Mouse (Mus musculus): ENCODE results near the gene Tenm2. TPM values are rescaled to one million over a fixed set of nuclear protein-coding genes. Genes with fewer than 3 reads are reported as not detected.

Gene Tenm2
- polyA plus RNA-seq, 1 experiment from 2014 or later: 0.03 TPM

GRCm38 (mm10) chr11:36527509-36527908 lies 708.3 kb downstream of the Tenm2 start:
- ATAC-seq (ENCODE audit: insufficient read depth): no peak
- Histone ChIP-seq H3K27me3 (no peaks in the 10 kb centered on the region), H3K4me2 (no peak overlapping the region), H3K27ac (replicated peaks) (no peak overlapping the region), H3K36me3 (replicated peaks) (no peaks in the 10 kb centered on the region), H3K4me1 (replicated peaks) (no peaks in the 10 kb centered on the region), H3K9ac (no peak overlapping the region), H3K9me3 (replicated peaks) (no peaks in the 10 kb centered on the region), H3K4me3 (replicated peaks) (no peak overlapping the region)
- 45% methylated on average over 4 of the region's 4 CpGs for WGBS (ENCODE audit: insufficient replicate concordance)

- Histone ChIP-seq H3K4me2 (no peak overlapping the region), H3K27ac (replicated peaks) (no peak overlapping the region), H3K9me3 (replicated peaks) (no peaks in the 10 kb centered on the region), H3K4me3 (replicated peaks) (no peak overlapping the region), H3K27me3 (no peaks in the 10 kb centered on the region), H3K9ac (no peak overlapping the region), H3K4me1 (replicated peaks) (no peaks in the 10 kb centered on the region), H3K36me3 (replicated peaks) (no peaks in the 10 kb centered on the region)
- ATAC-seq (ENCODE audit: insufficient read depth): no peak
- 10% methylated on average over 8 of the region's 8 CpGs for WGBS (ENCODE audit: insufficient replicate concordance)
Observed at GRCm38 (mm10) chr11:36526381-36526780, 709.4 kb downstream of the Tenm2 start.

- Histone ChIP-seq H3K4me3 (replicated peaks) (no peak overlapping the region), H3K27me3 (no peaks in the 10 kb centered on the region), H3K36me3 (replicated peaks) (no peaks in the 10 kb centered on the region), H3K4me2 (no peak overlapping the region), H3K27ac (replicated peaks) (no peak overlapping the region), H3K9ac (no peak overlapping the region), H3K9me3 (replicated peaks) (no peaks in the 10 kb centered on the region), H3K4me1 (replicated peaks) (no peaks in the 10 kb centered on the region)
- ATAC-seq (ENCODE audit: insufficient read depth): no peak
- 39% methylated on average over 7 of the region's 7 CpGs for WGBS (ENCODE audit: insufficient replicate concordance)
Observed at GRCm38 (mm10) chr11:36512468-36512867, 723.3 kb downstream of the Tenm2 start.

GRCm38 (mm10) chr11:36508312-36508711 lies 727.5 kb downstream of the Tenm2 start:
- Histone ChIP-seq H3K9ac (no peak overlapping the region), H3K36me3 (replicated peaks) (no peaks in the 10 kb centered on the region), H3K27me3 (no peaks in the 10 kb centered on the region), H3K4me3 (replicated peaks) (no peak overlapping the region), H3K4me2 (no peak overlapping the region), H3K27ac (replicated peaks) (no peak overlapping the region), H3K4me1 (replicated peaks) (no peaks in the 10 kb centered on the region), H3K9me3 (replicated peaks) (no peaks in the 10 kb centered on the region)
- WGBS (ENCODE audit: insufficient replicate concordance): 56% methylated on average over 7 of the region's 7 CpGs
- no peak for ATAC-seq (ENCODE audit: insufficient read depth)

- Histone ChIP-seq H3K4me2 (no peak overlapping the region), H3K9ac (no peak overlapping the region), H3K4me1 (replicated peaks) (no peaks in the 10 kb centered on the region), H3K4me3 (replicated peaks) (no peak overlapping the region), H3K27ac (replicated peaks) (no peak overlapping the region), H3K36me3 (replicated peaks) (no peaks in the 10 kb centered on the region), H3K9me3 (replicated peaks) (no peaks in the 10 kb centered on the region), H3K27me3 (no peaks in the 10 kb centered on the region)
- WGBS (ENCODE audit: insufficient replicate concordance): 68% methylated on average over 9 of the region's 9 CpGs
- no peak for ATAC-seq (ENCODE audit: insufficient read depth)
Observed at GRCm38 (mm10) chr11:36494898-36495548, 740.7 kb downstream of the Tenm2 start.

GRCm38 (mm10) chr11:36492274-36492673 lies 743.5 kb downstream of the Tenm2 start:
- no peak overlapping the region for H3K9ac ChIP-seq
- no peaks in the 10 kb centered on the region for H3K9me3 ChIP-seq (replicated peaks)
- WGBS (ENCODE audit: insufficient replicate concordance): 67% methylated on average over 6 of the region's 6 CpGs
- no peaks in the 10 kb centered on the region for H3K4me1 ChIP-seq (replicated peaks)
- no peak for ATAC-seq (ENCODE audit: insufficient read depth)
- no peaks in the 10 kb centered on the region for H3K36me3 ChIP-seq (replicated peaks)
- no peak overlapping the region for H3K27ac ChIP-seq (replicated peaks)
- no peaks in the 10 kb centered on the region for H3K27me3 ChIP-seq
- no peak overlapping the region for H3K4me3 ChIP-seq (replicated peaks)
- H3K4me2 ChIP-seq: no peak overlapping the region

- H3K36me3 ChIP-seq (replicated peaks): no peaks in the 10 kb centered on the region
- no peak overlapping the region for H3K9ac ChIP-seq
- H3K27me3 ChIP-seq: no peaks in the 10 kb centered on the region
- H3K9me3 ChIP-seq (replicated peaks): no peaks in the 10 kb centered on the region
- 48% methylated on average over 7 of the region's 7 CpGs for WGBS (ENCODE audit: insufficient replicate concordance)
- H3K4me1 ChIP-seq (replicated peaks): no peaks in the 10 kb centered on the region
- ATAC-seq (ENCODE audit: insufficient read depth): no peak
- no peak overlapping the region for H3K27ac ChIP-seq (replicated peaks)
- H3K4me3 ChIP-seq (replicated peaks): no peak overlapping the region
- no peak overlapping the region for H3K4me2 ChIP-seq
Observed at GRCm38 (mm10) chr11:36490085-36490484, 745.7 kb downstream of the Tenm2 start.

GRCm38 (mm10) chr11:36488666-36489065 lies 747.1 kb downstream of the Tenm2 start:
- Histone ChIP-seq H3K27ac (replicated peaks) (no peak overlapping the region), H3K9ac (no peak overlapping the region), H3K27me3 (no peaks in the 10 kb centered on the region), H3K4me1 (replicated peaks) (no peaks in the 10 kb centered on the region), H3K4me3 (replicated peaks) (no peak overlapping the region), H3K4me2 (no peak overlapping the region), H3K36me3 (replicated peaks) (no peaks in the 10 kb centered on the region), H3K9me3 (replicated peaks) (no peaks in the 10 kb centered on the region)
- 48% methylated on average over 4 of the region's 4 CpGs for WGBS (ENCODE audit: insufficient replicate concordance)
- no peak for ATAC-seq (ENCODE audit: insufficient read depth)

- Histone ChIP-seq H3K9me3 (replicated peaks) (no peaks in the 10 kb centered on the region), H3K4me3 (replicated peaks) (no peak overlapping the region), H3K4me1 (replicated peaks) (no peaks in the 10 kb centered on the region), H3K27me3 (no peaks in the 10 kb centered on the region), H3K36me3 (replicated peaks) (no peaks in the 10 kb centered on the region), H3K9ac (no peak overlapping the region), H3K4me2 (no peak overlapping the region), H3K27ac (replicated peaks) (no peak overlapping the region)
- WGBS (ENCODE audit: insufficient replicate concordance): 54% methylated on average over 12 of the region's 12 CpGs
- no peak for ATAC-seq (ENCODE audit: insufficient read depth)
Observed at GRCm38 (mm10) chr11:36486092-36486491, 749.7 kb downstream of the Tenm2 start.

GRCm38 (mm10) chr11:36484466-36485069 lies 751.2 kb downstream of the Tenm2 start:
- Histone ChIP-seq H3K4me2 (no peak overlapping the region), H3K4me3 (replicated peaks) (no peak overlapping the region), H3K27ac (replicated peaks) (no peak overlapping the region), H3K9me3 (replicated peaks) (no peaks in the 10 kb centered on the region), H3K4me1 (replicated peaks) (no peaks in the 10 kb centered on the region), H3K9ac (no peak overlapping the region), H3K27me3 (no peaks in the 10 kb centered on the region), H3K36me3 (replicated peaks) (no peaks in the 10 kb centered on the region)
- 33% methylated on average over 8 of the region's 8 CpGs for whole genome bisulfite sequencing (ENCODE audit: insufficient replicate concordance)
- no peak for ATAC-seq (ENCODE audit: insufficient read depth)

GRCm38 (mm10) chr11:36482136-36482535 lies 753.6 kb downstream of the Tenm2 start:
- Histone ChIP-seq H3K27ac (replicated peaks) (no peak overlapping the region), H3K9me3 (replicated peaks) (no peaks in the 10 kb centered on the region), H3K4me3 (replicated peaks) (no peak overlapping the region), H3K4me2 (no peak overlapping the region), H3K36me3 (replicated peaks) (no peaks in the 10 kb centered on the region), H3K9ac (no peak overlapping the region), H3K27me3 (no peaks in the 10 kb centered on the region), H3K4me1 (replicated peaks) (no peaks in the 10 kb centered on the region)
- no peak for ATAC-seq (ENCODE audit: insufficient read depth)
- WGBS (ENCODE audit: insufficient replicate concordance): 65% methylated on average over 8 of the region's 8 CpGs

- Histone ChIP-seq H3K27me3 (no peaks in the 10 kb centered on the region), H3K4me3 (replicated peaks) (no peak overlapping the region), H3K36me3 (replicated peaks) (no peaks in the 10 kb centered on the region), H3K4me1 (replicated peaks) (no peaks in the 10 kb centered on the region), H3K27ac (replicated peaks) (no peak overlapping the region), H3K4me2 (no peak overlapping the region), H3K9ac (no peak overlapping the region), H3K9me3 (replicated peaks) (no peaks in the 10 kb centered on the region)
- ATAC-seq (ENCODE audit: insufficient read depth): no peak
- WGBS (ENCODE audit: insufficient replicate concordance): 59% methylated on average over 7 of the region's 7 CpGs
Observed at GRCm38 (mm10) chr11:36481524-36481923, 754.2 kb downstream of the Tenm2 start.
